Mouse (Mus musculus) spleen, postnatal 14 days (tissue): ENCODE data around the gene Tmed6.
"Not testable (repeated sequence)": the region's sequence is repeated elsewhere in the genome, so short reads cannot be mapped to it uniquely, and the experiment has no call there.

Source experiments
- DNase-seq, 2 experiments: peaks; one replicate each; pipeline ENCODE4 v3.0.0; 2021 to 2022; ENCODE audit warnings: low spot score in 2 of 2

The Tmed6 gene

GRCm38 (mm10) chr8:107074128-107074527 lies 8.7 kb upstream of the Tmed6 start:
- DNase-seq: no peak

GRCm38 (mm10) chr8:107073706-107074105 lies 8.3 kb upstream of the Tmed6 start:
- no peak for DNase-seq

GRCm38 (mm10) chr8:107062613-107063012 lies 2.8 kb downstream of the Tmed6 start:
- DNase-seq: no peak

- DNase-seq: no peak
Measured at GRCm38 (mm10) chr8:107056973-107057369, 8.5 kb downstream of the Tmed6 start.

- DNase-seq: peak; percentile 81 to 90
Measured at GRCm38 (mm10) chr8:107056076-107056972, 9.1 kb downstream of the Tmed6 start, which contains the start of the genes Cog8 and Nip7. Gene Cog8, minus strand, starts transcription at chr8:107056689. Gene Nip7, plus strand, starts transcription at chr8:107056877.

GRCm38 (mm10) chr8:107052046-107052445 lies 13.4 kb downstream of the Tmed6 start:
- no peak for DNase-seq

- no peak for DNase-seq
Measured at GRCm38 (mm10) chr8:107049480-107049879, 16.0 kb downstream of the Tmed6 start.

- DNase-seq: peak; percentile 42 to 66
Measured at GRCm38 (mm10) chr8:107048061-107048941, 17.1 kb downstream of the Tmed6 start, which contains the start of gene Pdf. Gene Pdf, minus strand, starts transcription at chr8:107048614.

GRCm38 (mm10) chr8:107046976-107047375 lies 18.5 kb downstream of the Tmed6 start:
- DNase-seq: no peak

GRCm38 (mm10) chr8:107045478-107045877 lies 20.0 kb downstream of the Tmed6 start:
- DNase-seq: no peak

- DNase-seq: no peak
Measured at GRCm38 (mm10) chr8:107040632-107041031, 24.8 kb downstream of the Tmed6 start.

GRCm38 (mm10) chr8:107036626-107037025 lies 28.8 kb downstream of the Tmed6 start:
- no peak for DNase-seq

- DNase-seq: no peak
Measured at GRCm38 (mm10) chr8:107035641-107036040, 29.8 kb downstream of the Tmed6 start.

- not testable (repeated sequence) for DNase-seq
Measured at GRCm38 (mm10) chr8:107033609-107034008, 31.8 kb downstream of the Tmed6 start.

GRCm38 (mm10) chr8:107031577-107032090 lies 33.8 kb downstream of the Tmed6 start:
- peak in 1 of 2 experiments; percentile 10 for DNase-seq

GRCm38 (mm10) chr8:107030650-107031576 lies 34.5 kb downstream of the Tmed6 start, which contains the start of gene Vps4a:
Gene Vps4a, plus strand, starts transcription at chr8:107031222.
- DNase-seq: peak; percentile 95 to 96

- no peak for DNase-seq
Measured at GRCm38 (mm10) chr8:107030058-107030457, 35.4 kb downstream of the Tmed6 start.

- DNase-seq: no peak
Measured at GRCm38 (mm10) chr8:107029310-107029709, 36.1 kb downstream of the Tmed6 start.

- DNase-seq: no peak
Measured at GRCm38 (mm10) chr8:107023479-107023878, 42.0 kb downstream of the Tmed6 start.

- no peak for DNase-seq
Measured at GRCm38 (mm10) chr8:107014915-107015314, 50.5 kb downstream of the Tmed6 start.

GRCm38 (mm10) chr8:107012666-107013065 lies 52.8 kb downstream of the Tmed6 start:
- DNase-seq: no peak
